Mouse (Mus musculus) T-cell, adult 66 days (primary cell): Measurements from ENCODE around the gene Sugp2. TPM values are rescaled to one million over a fixed set of nuclear protein-coding genes. Genes with fewer than 3 reads are reported as not detected.

Experiments used
- total RNA-seq, 2 experiments: library from RNA; stranded (reverse); gene quantifications; 3 replicates in 1 of 2; 4 replicates in 1 of 2; pipeline ENCODE4 v1.2.4; 2023

The Sugp2 gene
- 10 to 100 TPM; 85.2 to 91.8 TPM for total RNA-seq

GRCm38 (mm10) chr8:70234080-70234780 is at the start of gene Sugp2, which contains the start of gene Armc6:
Sugp2 (plus strand) TSS chr8:70234226.
Armc6 (minus strand) TSS chr8:70234466.

GRCm38 (mm10) chr8:70212112-70213055 is 21.6 kb upstream of the Sugp2 start, which contains the start of gene Slc25a42:
Slc25a42 (minus strand) TSS chr8:70212305.

GRCm38 (mm10) chr8:70282603-70283135 is 48.6 kb downstream of the Sugp2 start, which contains the start of gene Homer3:
Homer3 (plus strand) TSS chr8:70282827.

GRCm38 (mm10) chr8:70302358-70302890 is 68.4 kb downstream of the Sugp2 start, which contains the start of the genes Ddx49 and Cope:
Ddx49 (minus strand) TSS chr8:70302489.
Cope (plus strand) TSS chr8:70302518.

GRCm38 (mm10) chr8:70315624-70316510 is 81.8 kb downstream of the Sugp2 start, which contains the start of gene Cers1:
Cers1 (plus strand) TSS chr8:70315775.

GRCm38 (mm10) chr8:70329124-70329834 is 95.3 kb downstream of the Sugp2 start, which contains the start of gene Gdf1:
Gdf1 (plus strand) TSS chr8:70329817.

Other genes with a start within 250 kb of the Sugp2 start
- gene Gatad2a, start 237.8 kb upstream of the Sugp2 start, total RNA-seq: 100 to 1,000 TPM; 104 to 106 TPM
- 100 to 1,000 TPM; 129 to 135 TPM for gene Mau2, start 191.5 kb upstream of the Sugp2 start, total RNA-seq
- 10 to 100 TPM; 46.4 to 48.4 TPM for gene Sugp1, start 191.4 kb upstream of the Sugp2 start, total RNA-seq
- 1 to 10 TPM; 1.1 to 1.3 TPM for gene Tm6sf2, start 161.3 kb upstream of the Sugp2 start, total RNA-seq
- gene Hapln4, start 150.8 kb upstream of the Sugp2 start, total RNA-seq: under 1 TPM in 1 of 2 experiments, not detected in 1; 0.15 TPM
- not detected for gene Ncan, start 113.4 kb upstream of the Sugp2 start, total RNA-seq
- 10 to 100 TPM; 35.6 to 41.8 TPM for gene Nr2c2ap, start 102.9 kb upstream of the Sugp2 start, total RNA-seq
- gene Rfxank, start 95.1 kb upstream of the Sugp2 start, total RNA-seq: 10 to 100 TPM; 27.9 to 28.0 TPM
- 10 to 100 TPM; 60.7 to 72.8 TPM for gene Borcs8, start 94.7 kb upstream of the Sugp2 start, total RNA-seq
- 1 to 10 TPM; 2.7 to 3.8 TPM for gene Mef2b, start 94.5 kb upstream of the Sugp2 start, total RNA-seq
- gene Tmem161a, start 61.9 kb upstream of the Sugp2 start, total RNA-seq: 10 to 100 TPM; 51.2 to 54.0 TPM
- 10 to 100 TPM; 13.6 to 20.1 TPM for gene Slc25a42, start 21.9 kb upstream of the Sugp2 start, total RNA-seq
- 10 to 100 TPM; 13.2 to 14.2 TPM for gene Armc6, start 240 bp downstream of the Sugp2 start, total RNA-seq
- 1 to 10 TPM; 3.7 to 5.4 TPM for gene Homer3, start 48.6 kb downstream of the Sugp2 start, total RNA-seq
- gene Ddx49, start 68.3 kb downstream of the Sugp2 start, total RNA-seq: 100 to 1,000 TPM in 1 of 2 experiments, 10 to 100 TPM in 1; 94.8 to 103 TPM
- 100 to 1,000 TPM; 113 to 144 TPM for gene Cope, start 68.3 kb downstream of the Sugp2 start, total RNA-seq
- not detected for gene Cers1, start 81.5 kb downstream of the Sugp2 start, total RNA-seq
- not detected for gene Gdf1, start 95.6 kb downstream of the Sugp2 start, total RNA-seq
- 10 to 100 TPM; 81.4 to 87.5 TPM for gene Upf1, start 119.1 kb downstream of the Sugp2 start, total RNA-seq
- 1 to 10 TPM; 1.0 to 1.7 TPM for gene Comp, start 139.3 kb downstream of the Sugp2 start, total RNA-seq
- gene Crtc1, start 205.4 kb downstream of the Sugp2 start, total RNA-seq: 10 to 100 TPM; 22.0 to 24.7 TPM
- gene Klhl26, start 242.7 kb downstream of the Sugp2 start, total RNA-seq: 10 to 100 TPM in 1 of 2 experiments, 1 to 10 TPM in 1; 9.8 to 10.7 TPM